Mouse (Mus musculus): ENCODE results near the gene Adra1b. TPM values are rescaled to one million over a fixed set of nuclear protein-coding genes. Genes with fewer than 3 reads are reported as not detected.

The Adra1b gene
- polyA plus RNA-seq, 1 experiment from 2014 or later, result 0.04 TPM

DNA sequence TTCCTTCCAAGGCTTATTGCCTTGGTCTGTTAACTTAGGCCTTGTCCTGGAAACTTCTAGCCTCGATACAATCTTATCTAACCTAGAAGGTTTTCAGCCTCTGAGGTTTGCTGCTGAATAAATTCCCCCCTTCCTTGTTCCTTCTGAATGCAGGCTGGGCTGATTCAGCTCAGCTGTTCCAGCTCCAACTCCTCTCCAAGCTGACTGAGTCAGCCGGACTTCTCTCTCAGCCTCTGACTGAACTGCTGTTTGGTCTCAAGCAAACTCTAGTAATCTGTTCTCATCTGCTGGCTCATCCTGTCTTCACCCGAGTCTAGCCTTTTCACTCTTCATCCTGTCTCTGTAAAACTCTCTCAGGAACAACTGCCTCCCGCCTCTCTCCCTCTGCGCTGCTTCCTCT lies 121.5 kb downstream of the Adra1b start:
- no peak for DNase-seq (ENCODE audit: low spot score)
- WGBS, result 79% methylated on average over 5 of the region's 5 CpGs
- H3K27ac ChIP-seq, result no peak overlapping the region

DNA sequence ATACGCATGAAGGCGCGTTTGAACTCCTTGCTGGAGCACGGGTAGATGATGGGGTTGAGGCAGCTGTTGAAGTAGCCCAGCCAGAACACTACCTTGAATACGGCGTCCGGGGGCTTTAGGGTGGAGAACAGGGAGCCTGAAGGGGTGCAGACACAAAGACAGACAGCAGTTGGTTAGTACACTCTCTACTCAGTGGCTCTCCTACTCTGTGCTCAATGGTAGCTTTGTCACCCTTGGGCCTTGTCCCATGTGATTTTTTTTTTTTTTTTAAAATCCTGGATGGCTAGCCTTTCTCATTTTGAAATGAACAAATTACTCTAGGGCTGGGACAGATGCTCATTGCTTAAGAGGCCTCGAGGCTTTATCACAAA lies 124.7 kb downstream of the Adra1b start:
- WGBS, result 26% methylated on average over 8 of the region's 8 CpGs
- H3K27ac ChIP-seq, result 0 out of 2 replicates have a peak overlapping the region, but pooled peaks have one; percentile 30
- DNase-seq (ENCODE audit: low spot score), result no peak
- H3K27me3 ChIP-seq (ENCODE audit: low read depth, poor library complexity, severe bottlenecking), result peaks cover 36% of the 10 kb centered on the region
- no peaks in the 10 kb centered on the region for H3K9me3 ChIP-seq (replicated peaks)
- H3K4me1 ChIP-seq, result peaks cover 17% of the 10 kb centered on the region
- peak overlapping the region; percentile 55 for H3K4me3 ChIP-seq
- no peaks in the 10 kb centered on the region for H3K36me3 ChIP-seq

More for the DNA sequence above, 121.5 kb downstream of the Adra1b start:
- peaks cover 22% of the 10 kb centered on the region for H3K27me3 ChIP-seq (ENCODE audit: low read depth, poor library complexity, severe bottlenecking)
- no peaks in the 10 kb centered on the region for H3K36me3 ChIP-seq
- no peaks in the 10 kb centered on the region for H3K9me3 ChIP-seq (replicated peaks)
- H3K4me3 ChIP-seq, result no peak overlapping the region
- H3K4me1 ChIP-seq, result peaks cover 8% of the 10 kb centered on the region

DNA sequence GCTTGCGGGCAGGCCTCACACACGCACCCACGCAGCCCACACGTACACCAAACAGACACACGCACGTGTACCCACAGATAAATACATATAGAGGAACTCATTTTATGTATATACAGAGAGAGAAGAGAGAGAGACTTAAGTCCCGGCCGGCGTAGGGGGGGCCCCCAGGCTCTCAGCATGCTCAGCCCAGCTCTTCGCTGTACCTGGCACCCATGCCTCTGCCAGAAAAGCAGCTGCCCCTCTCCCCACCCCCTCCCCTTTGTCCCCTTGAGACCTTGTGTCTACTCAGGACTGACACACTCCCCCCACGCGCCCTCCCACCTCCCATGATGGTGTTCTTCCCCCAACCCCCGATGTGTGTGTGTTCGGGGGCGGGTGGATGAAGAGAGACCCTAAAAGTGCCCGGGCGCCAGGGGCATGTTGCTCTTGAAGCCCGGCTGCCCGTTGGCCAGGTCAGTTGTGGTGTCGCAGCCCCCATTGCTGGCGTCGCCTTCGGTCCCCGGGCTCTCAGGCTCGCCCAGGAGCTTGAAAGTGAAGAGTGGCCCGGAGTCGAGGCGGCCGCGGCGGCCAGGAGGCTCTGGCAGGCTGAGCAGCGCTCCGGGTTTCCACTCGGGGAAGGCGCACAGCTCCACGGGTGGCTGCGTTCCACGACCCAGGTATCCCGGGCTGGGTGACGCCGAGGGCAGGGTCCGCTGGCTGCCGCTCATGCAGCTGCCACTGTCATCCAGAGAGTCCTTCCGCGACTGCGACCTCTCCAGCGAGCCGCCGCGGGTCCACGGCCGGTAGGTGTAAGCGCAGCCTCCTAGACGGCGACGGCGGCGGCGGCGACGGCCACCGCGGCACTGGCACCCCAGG lies 125.3 kb downstream of the Adra1b start:
- no peaks in the 10 kb centered on the region for H3K9me3 ChIP-seq (replicated peaks)
- WGBS, result 14% methylated on average over 63 of the region's 63 CpGs
- peaks cover 17% of the 10 kb centered on the region for H3K4me1 ChIP-seq
- 0 out of 2 replicates have a peak overlapping the region, but pooled peaks have one; percentile 30 for H3K27ac ChIP-seq
- peaks cover 36% of the 10 kb centered on the region for H3K27me3 ChIP-seq (ENCODE audit: low read depth, poor library complexity, severe bottlenecking)
- no peaks in the 10 kb centered on the region for H3K36me3 ChIP-seq
- DNase-seq (ENCODE audit: low spot score), result peak; percentile 75
- peak overlapping the region; percentile 55 for H3K4me3 ChIP-seq

DNA sequence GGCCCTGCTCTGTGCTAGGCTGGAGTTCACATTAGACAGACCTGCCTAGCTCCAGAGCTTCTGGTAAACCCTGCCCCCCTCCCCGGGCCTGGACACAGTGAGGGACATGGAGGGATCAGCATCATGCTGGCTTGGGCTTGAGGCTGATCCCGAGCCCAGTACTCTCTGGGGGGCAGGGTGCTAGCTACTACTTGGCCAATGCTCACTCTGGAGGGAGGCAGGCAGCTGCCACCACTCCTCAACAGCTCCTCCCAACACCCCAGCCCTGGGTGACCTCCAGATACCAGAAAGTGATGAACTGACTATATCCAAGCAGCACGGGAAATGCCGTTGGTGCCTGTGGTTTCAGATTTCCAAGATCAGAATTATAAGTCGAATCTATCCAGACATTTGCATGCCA lies 127.3 kb downstream of the Adra1b start:
- 44% methylated on average over 5 of the region's 5 CpGs for WGBS
- H3K9me3 ChIP-seq (replicated peaks), result no peaks in the 10 kb centered on the region
- DNase-seq (ENCODE audit: low spot score), result peak; percentile 32
- no peaks in the 10 kb centered on the region for H3K36me3 ChIP-seq
- peaks cover 36% of the 10 kb centered on the region for H3K27me3 ChIP-seq (ENCODE audit: low read depth, poor library complexity, severe bottlenecking)
- H3K4me3 ChIP-seq, result no peak overlapping the region
- peaks cover 17% of the 10 kb centered on the region for H3K4me1 ChIP-seq
- H3K27ac ChIP-seq, result no peak overlapping the region

- Histone ChIP-seq H3K4me3 (no peak overlapping the region), H3K36me3 (no peaks in the 10 kb centered on the region), H3K27me3 (ENCODE audit: low read depth, poor library complexity, severe bottlenecking) (peaks cover 23% of the 10 kb centered on the region), H3K9me3 (replicated peaks) (no peaks in the 10 kb centered on the region), H3K27ac (no peak overlapping the region), H3K4me1 (peaks cover 12% of the 10 kb centered on the region; the same call in 1 of the 2 replicates)
- WGBS, result 89% methylated on average over 4 of the region's 4 CpGs
- DNase-seq (ENCODE audit: low spot score), result no peak
These were observed 130.9 kb downstream of the Adra1b start for GRCm38 (mm10) chr11:43770110-43770509.

GRCm38 (mm10) chr11:43767749-43768148 lies 133.3 kb downstream of the Adra1b start:
- 75% methylated on average over 11 of the region's 11 CpGs for WGBS
- DNase-seq (ENCODE audit: low spot score), result no peak
- Histone ChIP-seq H3K27me3 (ENCODE audit: low read depth, poor library complexity, severe bottlenecking) (0 out of 2 replicates have a peak, but pooled peaks cover 4% of the 10 kb centered on the region), H3K4me1 (0 out of 2 replicates have a peak, but pooled peaks cover 3% of the 10 kb centered on the region), H3K27ac (no peak overlapping the region), H3K36me3 (no peaks in the 10 kb centered on the region), H3K4me3 (no peak overlapping the region), H3K9me3 (replicated peaks) (no peaks in the 10 kb centered on the region)

- WGBS, result 6% methylated on average over 37 of the region's 37 CpGs
- DNase-seq (ENCODE audit: low spot score), result peak; percentile 89
- no peaks in the 10 kb centered on the region for H3K9me3 ChIP-seq (replicated peaks)
- no peak overlapping the region for H3K27ac ChIP-seq
- H3K4me1 ChIP-seq, result 0 out of 2 replicates have a peak, but pooled peaks cover 3% of the 10 kb centered on the region
- H3K36me3 ChIP-seq, result no peaks in the 10 kb centered on the region
- peak overlapping the region; percentile 57 for H3K4me3 ChIP-seq
- 0 out of 2 replicates have a peak, but pooled peaks cover 4% of the 10 kb centered on the region for H3K27me3 ChIP-seq (ENCODE audit: low read depth, poor library complexity, severe bottlenecking)
These were observed 133.9 kb downstream of the Adra1b start for GRCm38 (mm10) chr11:43766922-43767648.

DNA sequence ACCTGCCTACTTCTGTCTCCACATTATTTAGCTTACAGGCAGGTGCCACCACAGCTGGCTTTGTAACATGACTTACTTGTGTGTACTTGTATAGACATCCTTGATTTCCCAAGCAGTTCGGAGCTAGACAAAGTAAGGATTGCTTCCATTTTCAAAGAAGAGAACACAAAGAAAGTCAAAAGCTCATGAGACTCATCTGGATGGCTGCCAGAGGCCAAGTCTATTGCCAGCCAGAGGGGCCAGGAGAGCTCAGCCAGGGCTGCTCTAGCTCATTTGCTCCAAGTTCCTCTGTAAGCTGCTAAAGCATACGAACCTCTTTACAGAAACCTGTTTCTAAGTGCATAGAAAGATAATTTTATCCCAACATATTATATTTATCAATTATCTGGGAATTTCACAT lies 142.6 kb downstream of the Adra1b start:
- Histone ChIP-seq H3K4me1 (no peaks in the 10 kb centered on the region), H3K4me3 (no peak overlapping the region), H3K9me3 (replicated peaks) (no peaks in the 10 kb centered on the region), H3K36me3 (no peaks in the 10 kb centered on the region), H3K27ac (no peak overlapping the region), H3K27me3 (ENCODE audit: low read depth, poor library complexity, severe bottlenecking) (no peaks in the 10 kb centered on the region)
- no peak for DNase-seq (ENCODE audit: low spot score)
- WGBS, result 79% methylated on average over 2 of the region's 2 CpGs

GRCm38 (mm10) chr11:43755411-43755810 lies 145.6 kb downstream of the Adra1b start:
- Histone ChIP-seq H3K9me3 (replicated peaks) (no peaks in the 10 kb centered on the region), H3K36me3 (no peaks in the 10 kb centered on the region), H3K4me1 (no peaks in the 10 kb centered on the region), H3K27me3 (ENCODE audit: low read depth, poor library complexity, severe bottlenecking) (no peaks in the 10 kb centered on the region), H3K4me3 (no peak overlapping the region), H3K27ac (no peak overlapping the region)
- WGBS, result 73% methylated on average over 5 of the region's 5 CpGs
- no peak for DNase-seq (ENCODE audit: low spot score)

- DNase-seq (ENCODE audit: low spot score), result no peak
- no peaks in the 10 kb centered on the region for H3K36me3 ChIP-seq
- no peak overlapping the region for H3K27ac ChIP-seq
- 79% methylated on average over 1 of the region's 1 CpGs for WGBS
- H3K4me3 ChIP-seq, result no peak overlapping the region
- no peaks in the 10 kb centered on the region for H3K27me3 ChIP-seq (ENCODE audit: low read depth, poor library complexity, severe bottlenecking)
- no peaks in the 10 kb centered on the region for H3K9me3 ChIP-seq (replicated peaks)
- H3K4me1 ChIP-seq, result no peaks in the 10 kb centered on the region
These were observed 146.4 kb downstream of the Adra1b start for GRCm38 (mm10) chr11:43754568-43754967.

GRCm38 (mm10) chr11:43751542-43751941 lies 149.5 kb downstream of the Adra1b start:
- no peaks in the 10 kb centered on the region for H3K27me3 ChIP-seq (ENCODE audit: low read depth, poor library complexity, severe bottlenecking)
- H3K27ac ChIP-seq, result no peak overlapping the region
- 75% methylated on average over 2 of the region's 2 CpGs for WGBS
- H3K9me3 ChIP-seq (replicated peaks), result no peaks in the 10 kb centered on the region
- peaks cover 8% of the 10 kb centered on the region for H3K4me1 ChIP-seq
- H3K4me3 ChIP-seq, result no peak overlapping the region
- no peak for DNase-seq (ENCODE audit: low spot score)
- H3K36me3 ChIP-seq, result no peaks in the 10 kb centered on the region

- Histone ChIP-seq H3K4me3 (peak within 1 kb of the TSS; percentile 74), H3K9me3 (replicated peaks) (no peaks in the 10 kb centered on the region), H3K4me1 (peaks cover 8% of the 10 kb centered on the region), H3K36me3 (peaks cover 26% of the 10 kb centered on the region), H3K27me3 (ENCODE audit: low read depth, poor library complexity, severe bottlenecking) (no peaks in the 10 kb centered on the region), H3K27ac (peak within 1 kb of the TSS; percentile 72)
- 5% methylated on average over 47 of the region's 47 CpGs for WGBS
- peak; percentile 97 for DNase-seq (ENCODE audit: low spot score)
These were observed 153.5 kb downstream of the Adra1b start, which contains the start of gene Ttc1 for GRCm38 (mm10) chr11:43747233-43748226. TSS of gene Ttc1 (minus strand) at chr11:43748008.

All from limb, embryonic 10.5 days (tissue).